Mouse (Mus musculus) spleen, adult 2 months (tissue): Measurements from ENCODE around the gene Lig3. TPM values are rescaled to one million over a fixed set of nuclear protein-coding genes. Genes with fewer than 3 reads are reported as not detected.
A peak's percentile ranks its signal among the peaks of the same experiment; 100 is the strongest.

Source experiments
- DNase-seq, 2 experiments: peaks; one replicate each; pipeline versions ENCODE4 v3.0.0 to v3.0.0-alpha.2; 2012 to 2021; ENCODE audit warnings: low spot score in 2 of 2, low read depth in 1 of 2
- H3K27ac ChIP-seq: fragments of 200-500 bp; 2 replicates; pipeline ENCODE4 v1.5.1; 2012; ENCODE audit warnings: low read length, inconsistent platforms; ENCODE audit not compliant: insufficient read depth
- H3K27me3 ChIP-seq: fragments of 200-500 bp; 2 replicates; pipeline ENCODE4 v1.6.1; 2012; ENCODE audit warnings: mild to moderate bottlenecking, moderate library complexity, low read length, inconsistent platforms; ENCODE audit not compliant: control insufficient read depth, insufficient read depth
- H3K36me3 ChIP-seq: fragments of 200-500 bp; 2 replicates; pipeline ENCODE4 v1.6.1; 2012; ENCODE audit warnings: mild to moderate bottlenecking, low read length, inconsistent platforms; ENCODE audit not compliant: control insufficient read depth, insufficient read depth
- H3K4me1 ChIP-seq: fragments of 200-500 bp; 2 replicates; pipeline ENCODE4 v1.6.1; 2011; ENCODE audit warnings: inconsistent platforms; ENCODE audit not compliant: control insufficient read depth, insufficient read depth, insufficient read length
- H3K4me3 ChIP-seq: fragments of 200-500 bp; 2 replicates; pipeline ENCODE4 v1.5.1; 2011; ENCODE audit warnings: mild to moderate bottlenecking, inconsistent platforms; ENCODE audit not compliant: insufficient read depth, insufficient read length; ENCODE audit errors: extremely low read depth
- CTCF ChIP-seq: fragments of 200-500 bp; IDR thresholded peaks from 2 replicates; pipeline ENCODE4 v1.5.1; 2011; ENCODE audit warnings: mild to moderate bottlenecking, inconsistent platforms; ENCODE audit not compliant: insufficient read depth, insufficient read length, insufficient replicate concordance; ENCODE audit errors: extremely low read depth
- POLR2A ChIP-seq: fragments of 200-500 bp; IDR thresholded peaks from 2 replicates; pipeline ENCODE4 v1.6.1; 2011; ENCODE audit warnings: low read depth, low read length, inconsistent platforms
- WGBS: fragments of 180-500 bp; shearing (Covaris S2); methylation state at CpG from one replicate; pipeline ENCODE4 v1.1.7; 2018; 5-methylcytosine and 5-hydroxymethylcytosine counted together
- polyA plus RNA-seq: library from polyadenylated mRNA; depleted of rRNA; stranded (reverse); fragments of >200 nt; gene quantifications from 2 replicates; pipeline ENCODE4 v1.2.3, GENCODE M21; 2012

Lig3 gene
- polyA plus RNA-seq, 1 experiment = 5.9 TPM

- Histone ChIP-seq H3K4me3 (no peak overlapping the region), H3K27ac (no peak overlapping the region), H3K27me3 (no peaks in the 10 kb centered on the region), H3K36me3 (no peaks in the 10 kb centered on the region), H3K4me1 (no peaks in the 10 kb centered on the region)
- no peak for DNase-seq
- WGBS = 79% methylated on average over 1 of the region's 1 CpGs
- TF ChIP-seq POLR2A = no peak
- no peak for TF ChIP-seq CTCF
These were observed 25.0 kb upstream of the Lig3 start for GRCm38 (mm10) chr11:82755919-82756318.

DNA sequence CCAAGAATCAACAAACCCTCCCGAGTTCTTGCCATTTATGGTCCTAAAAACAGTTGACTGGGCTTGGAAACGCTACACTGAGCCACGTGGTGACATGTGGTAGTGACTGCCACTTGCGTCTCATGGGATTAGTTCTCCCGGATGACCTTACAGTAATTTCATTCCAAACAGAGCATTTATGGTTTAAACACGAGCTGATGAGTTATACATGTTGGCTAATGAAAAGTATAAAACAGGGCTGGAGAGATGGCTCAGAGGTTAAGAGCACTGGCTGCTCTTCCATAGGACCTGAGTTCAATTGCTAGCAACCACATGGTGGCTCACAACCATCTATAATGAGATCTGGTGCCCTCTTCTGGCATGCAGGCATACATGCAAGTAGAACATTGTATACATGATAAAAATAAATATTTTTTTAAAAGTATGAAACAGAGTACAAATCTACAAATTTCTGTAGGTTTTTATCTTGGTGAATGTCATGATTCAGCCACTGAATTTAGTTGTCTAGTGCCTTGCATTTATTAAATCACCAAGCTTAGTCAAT, 18.6 kb upstream of the Lig3 start:
- no peak for DNase-seq
- no peak overlapping the region for H3K27ac ChIP-seq
- H3K4me1 ChIP-seq = no peaks in the 10 kb centered on the region; the same call in 1 of the 2 replicates
- TF ChIP-seq CTCF = no peak
- TF ChIP-seq POLR2A = no peak
- WGBS = 90% methylated on average over 6 of the region's 6 CpGs
- H3K4me3 ChIP-seq = no peak overlapping the region
- H3K27me3 ChIP-seq = no peaks in the 10 kb centered on the region
- H3K36me3 ChIP-seq = no peaks in the 10 kb centered on the region

- Histone ChIP-seq H3K4me3 (0 out of 2 replicates have a peak overlapping the region, but pooled peaks have one; percentile 87), H3K36me3 (no peaks in the 10 kb centered on the region), H3K4me1 (no peaks in the 10 kb centered on the region; the same call in 1 of the 2 replicates), H3K27me3 (no peaks in the 10 kb centered on the region), H3K27ac (no peak overlapping the region)
- DNase-seq = no peak
- TF ChIP-seq CTCF (no peak), POLR2A (no peak)
- 8% methylated on average over 4 of the region's 4 CpGs for WGBS
These were observed 17.6 kb upstream of the Lig3 start for GRCm38 (mm10) chr11:82763261-82763660.

DNA sequence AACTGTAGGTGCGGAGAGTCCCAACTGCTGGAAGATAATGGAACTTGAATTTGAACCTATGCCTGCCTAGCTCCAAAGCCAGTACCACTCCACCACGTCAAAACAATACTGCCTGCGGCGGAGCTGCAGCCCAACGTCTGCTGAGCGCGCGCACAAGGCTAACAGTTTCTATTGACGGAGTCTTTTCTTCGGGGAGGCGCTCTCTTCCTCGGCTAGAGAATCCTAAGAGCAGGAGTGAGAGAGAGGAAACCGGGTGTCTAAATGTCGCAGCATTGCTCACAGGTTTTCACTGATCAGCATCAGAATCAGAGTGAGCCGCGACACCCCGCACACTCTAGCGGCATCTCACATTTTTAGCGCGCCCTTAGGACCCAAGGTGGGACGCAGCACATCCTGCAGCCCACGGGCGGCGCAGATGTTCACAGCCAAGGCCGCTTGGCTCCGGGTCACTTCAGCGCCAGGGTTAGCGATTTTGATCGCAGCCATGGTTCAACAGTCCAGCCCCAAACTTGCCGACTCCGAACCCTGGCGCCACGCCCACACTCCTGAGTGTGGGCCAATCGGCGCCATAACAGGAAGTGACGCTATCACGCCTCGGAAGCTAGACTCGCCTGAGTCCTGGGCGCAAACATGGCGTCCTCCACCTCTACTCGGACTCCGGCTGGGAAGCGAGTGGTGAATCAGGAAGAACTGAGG, 17.0 kb upstream of the Lig3 start, which contains the start of the genes Cct6b and Zfp830:
Gene Cct6b, minus strand, starts transcription at position 580 of the 696 bp plus-strand sequence.
Gene Zfp830, plus strand, starts transcription at position 604 of the 696 bp plus-strand sequence.
- Histone ChIP-seq H3K36me3 (no peaks in the 10 kb centered on the region; the same call in 1 of the 2 replicates), H3K4me1 (no peaks in the 10 kb centered on the region; the same call in 1 of the 2 replicates), H3K27ac (peak within 1 kb of the TSS; percentile 79), H3K27me3 (no peaks in the 10 kb centered on the region), H3K4me3 (peak within 1 kb of the TSS; percentile 87)
- peak; percentile 85 to 88 for DNase-seq
- no peak for TF ChIP-seq CTCF
- TF ChIP-seq POLR2A = peak; percentile 94
- WGBS = under 1% methylated on average over 44 of the region's 44 CpGs

DNA sequence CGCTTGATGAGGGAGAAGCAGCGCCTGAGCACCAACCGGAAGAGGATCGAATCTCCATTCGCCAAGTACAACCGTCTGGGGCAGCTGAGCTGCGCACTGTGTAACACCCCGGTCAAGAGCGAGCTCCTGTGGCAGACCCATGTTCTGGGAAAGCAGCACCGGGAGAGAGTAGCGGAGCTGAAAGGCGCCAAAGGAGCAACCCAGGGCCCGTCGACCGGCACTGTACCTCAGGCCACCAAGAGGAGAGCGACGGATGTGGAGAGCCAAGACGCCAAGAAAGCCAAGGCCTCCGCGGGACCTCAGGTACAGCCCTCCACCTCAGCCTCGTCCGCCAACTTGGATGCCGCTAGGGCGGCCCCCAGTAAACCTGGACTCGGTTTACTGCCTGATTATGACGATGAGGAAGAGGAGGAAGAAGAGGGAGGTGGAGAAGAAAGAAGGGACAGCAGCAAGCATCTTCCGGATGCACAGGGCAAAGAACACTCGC, 16.4 kb upstream of the Lig3 start:
- Histone ChIP-seq H3K27me3 (no peaks in the 10 kb centered on the region), H3K27ac (peak overlapping the region; percentile 60), H3K4me1 (no peaks in the 10 kb centered on the region; the same call in 1 of the 2 replicates), H3K36me3 (peaks cover 3% of the 10 kb centered on the region), H3K4me3 (peak overlapping the region; percentile 87)
- TF ChIP-seq POLR2A (no peak), CTCF (no peak)
- WGBS = under 1% methylated on average over 28 of the region's 28 CpGs
- DNase-seq = no peak

GRCm38 (mm10) chr11:82780134-82780533, 774 bp upstream of the Lig3 start:
- TF ChIP-seq POLR2A (no peak), CTCF (no peak)
- Histone ChIP-seq H3K4me3 (no peak overlapping the region; the same call in 1 of the 2 replicates), H3K27me3 (no peaks in the 10 kb centered on the region), H3K27ac (no peak overlapping the region), H3K4me1 (peaks cover 5% of the 10 kb centered on the region; the same call in 1 of the 2 replicates), H3K36me3 (peaks cover 2% of the 10 kb centered on the region; the same call in 1 of the 2 replicates)
- no peak for DNase-seq
- WGBS = 37% methylated on average over 5 of the region's 5 CpGs

- Histone ChIP-seq H3K36me3 (peaks cover 3% of the 10 kb centered on the region), H3K4me3 (no peak overlapping the region), H3K4me1 (peaks cover 5% of the 10 kb centered on the region; the same call in 1 of the 2 replicates), H3K27ac (no peak overlapping the region), H3K27me3 (no peaks in the 10 kb centered on the region)
- DNase-seq = no peak
- TF ChIP-seq POLR2A (no peak), CTCF (no peak)
- WGBS = 61% methylated on average over 6 of the region's 6 CpGs
These were observed 1.3 kb downstream of the Lig3 start for GRCm38 (mm10) chr11:82782197-82782596.
